Mouse (Mus musculus) testis, adult 2 months (tissue): Measurements from ENCODE around the gene Aagab. TPM values are rescaled to one million over a fixed set of nuclear protein-coding genes. Genes with fewer than 3 reads are reported as not detected.

ENCODE experiments used
- H3K27ac ChIP-seq: fragments of 200-500 bp; 2 replicates; pipeline ENCODE4 v1.5.1; 2012; ENCODE audit warnings: low read depth, low read length; ENCODE audit not compliant: control insufficient read depth, insufficient read depth
- H3K27me3 ChIP-seq: fragments of 200-500 bp; 2 replicates; pipeline ENCODE4 v1.6.1; 2012; ENCODE audit warnings: mild to moderate bottlenecking, low read length, moderate library complexity; ENCODE audit not compliant: control insufficient read depth, insufficient read depth
- H3K36me3 ChIP-seq: fragments of 200-500 bp; 2 replicates; pipeline ENCODE4 v1.6.1; 2012; ENCODE audit warnings: mild to moderate bottlenecking, low read length; ENCODE audit not compliant: control insufficient read depth, insufficient read depth
- H3K4me1 ChIP-seq: fragments of 200-500 bp; 2 replicates; pipeline ENCODE4 v1.6.1; 2012; ENCODE audit warnings: low read length; ENCODE audit not compliant: control insufficient read depth, insufficient read depth
- H3K4me3 ChIP-seq: fragments of 200-500 bp; 2 replicates; pipeline ENCODE4 v1.5.1; 2012; ENCODE audit warnings: low read depth, mild to moderate bottlenecking, low read length, moderate library complexity, mixed read lengths; ENCODE audit not compliant: control insufficient read depth
- CTCF ChIP-seq: fragments of 200-500 bp; IDR thresholded peaks from 2 replicates; pipeline ENCODE4 v1.5.1; 2012; ENCODE audit warnings: low read depth, mild to moderate bottlenecking, inconsistent platforms, low read length, moderate library complexity; ENCODE audit not compliant: control insufficient read depth, insufficient read depth, insufficient replicate concordance
- POLR2A ChIP-seq: fragments of 200-500 bp; IDR thresholded peaks from 2 replicates; pipeline ENCODE4 v1.6.1; 2012; ENCODE audit warnings: low read depth, mild to moderate bottlenecking, inconsistent platforms, low read length, moderate library complexity; ENCODE audit not compliant: control insufficient read depth
- polyA plus RNA-seq: library from polyadenylated mRNA; depleted of rRNA; stranded (reverse); fragments of >200 nt; gene quantifications from 2 replicates; pipeline ENCODE4 v1.2.3, GENCODE M21; 2012

Aagab gene
- polyA plus RNA-seq, 1 experiment, result 12.2 TPM

DNA sequence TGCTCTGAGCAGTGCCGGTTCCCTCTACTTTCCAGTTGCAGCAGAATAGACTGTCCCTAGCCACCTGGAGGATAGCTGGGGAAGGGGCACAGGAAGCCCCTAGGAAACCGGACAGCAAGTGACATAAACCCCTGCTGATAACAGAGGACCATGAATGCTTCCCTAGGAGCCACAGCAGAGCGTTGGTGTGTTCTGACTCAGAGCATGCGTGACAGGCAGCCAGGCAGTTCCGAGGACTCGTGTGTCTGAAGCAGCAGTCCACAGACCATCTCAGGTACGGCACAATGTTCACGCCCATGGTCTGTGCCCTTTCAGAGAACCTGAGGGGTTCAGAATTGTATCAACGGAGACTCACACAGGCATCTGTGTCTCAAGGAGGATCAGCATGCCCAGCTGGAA is 46.1 kb downstream of the Aagab start:
- no peak for TF ChIP-seq POLR2A
- no peak for TF ChIP-seq CTCF
- Histone ChIP-seq H3K27ac (no peak overlapping the region), H3K4me3 (no peak overlapping the region), H3K27me3 (no peaks in the 10 kb centered on the region), H3K4me1 (no peaks in the 10 kb centered on the region), H3K36me3 (no peaks in the 10 kb centered on the region)

- no peaks in the 10 kb centered on the region for H3K4me1 ChIP-seq
- no peak overlapping the region for H3K27ac ChIP-seq
- no peaks in the 10 kb centered on the region for H3K36me3 ChIP-seq
- H3K27me3 ChIP-seq, result no peaks in the 10 kb centered on the region
- no peak overlapping the region for H3K4me3 ChIP-seq
- TF ChIP-seq POLR2A, result no peak
- TF ChIP-seq CTCF, result peak; percentile 17; the same call in 1 of the 2 replicates
Measured at GRCm38 (mm10) chr9:63649841-63650545, 47.5 kb downstream of the Aagab start.

- no peaks in the 10 kb centered on the region for H3K36me3 ChIP-seq
- no peak for TF ChIP-seq CTCF
- no peak for TF ChIP-seq POLR2A
- no peak overlapping the region for H3K27ac ChIP-seq
Measured at GRCm38 (mm10) chr9:63650905-63651304, 48.4 kb downstream of the Aagab start.

GRCm38 (mm10) chr9:63651594-63651993 is 49.1 kb downstream of the Aagab start:
- Histone ChIP-seq H3K36me3 (no peaks in the 10 kb centered on the region), H3K4me1 (no peaks in the 10 kb centered on the region; the same call in 1 of the 2 replicates), H3K27ac (no peak overlapping the region), H3K27me3 (no peaks in the 10 kb centered on the region), H3K4me3 (no peak overlapping the region)
- no peak for TF ChIP-seq POLR2A
- TF ChIP-seq CTCF, result no peak

More at GRCm38 (mm10) chr9:63650905-63651304, 48.4 kb downstream of the Aagab start:
- no peak overlapping the region for H3K4me3 ChIP-seq
- H3K27me3 ChIP-seq, result no peaks in the 10 kb centered on the region
- no peaks in the 10 kb centered on the region; the same call in 1 of the 2 replicates for H3K4me1 ChIP-seq

- no peak for TF ChIP-seq CTCF
- TF ChIP-seq POLR2A, result no peak
- no peaks in the 10 kb centered on the region for H3K36me3 ChIP-seq
- H3K4me1 ChIP-seq, result peaks cover 6% of the 10 kb centered on the region
- peak overlapping the region; percentile 35; the same call in 1 of the 2 replicates for H3K27ac ChIP-seq
- H3K4me3 ChIP-seq, result no peak overlapping the region
- H3K27me3 ChIP-seq, result no peaks in the 10 kb centered on the region
Measured at GRCm38 (mm10) chr9:63653666-63654065, 51.2 kb downstream of the Aagab start.

DNA sequence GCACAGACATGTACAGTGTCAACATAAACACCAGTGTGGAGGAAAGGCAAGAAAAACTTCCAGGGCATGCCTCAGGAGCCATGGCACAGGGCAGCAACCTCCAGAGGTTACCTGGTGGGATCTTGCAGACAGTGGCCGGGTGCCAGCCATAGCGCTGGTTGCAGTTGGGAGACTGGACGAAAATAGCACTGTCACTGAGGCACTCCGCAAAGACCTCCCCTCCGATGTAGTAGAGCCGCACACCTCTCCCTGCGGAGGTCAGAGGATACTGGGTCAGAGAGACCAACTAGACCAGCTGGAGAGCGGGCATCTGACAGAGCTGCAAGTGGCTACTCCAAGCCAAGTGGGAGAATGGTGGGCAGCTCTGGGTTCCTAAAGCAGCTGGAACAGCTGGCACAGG is 52.1 kb downstream of the Aagab start:
- Histone ChIP-seq H3K27me3 (no peaks in the 10 kb centered on the region), H3K4me1 (peaks cover 6% of the 10 kb centered on the region), H3K4me3 (no peak overlapping the region), H3K36me3 (no peaks in the 10 kb centered on the region), H3K27ac (no peak overlapping the region)
- TF ChIP-seq POLR2A, result no peak
- no peak for TF ChIP-seq CTCF

DNA sequence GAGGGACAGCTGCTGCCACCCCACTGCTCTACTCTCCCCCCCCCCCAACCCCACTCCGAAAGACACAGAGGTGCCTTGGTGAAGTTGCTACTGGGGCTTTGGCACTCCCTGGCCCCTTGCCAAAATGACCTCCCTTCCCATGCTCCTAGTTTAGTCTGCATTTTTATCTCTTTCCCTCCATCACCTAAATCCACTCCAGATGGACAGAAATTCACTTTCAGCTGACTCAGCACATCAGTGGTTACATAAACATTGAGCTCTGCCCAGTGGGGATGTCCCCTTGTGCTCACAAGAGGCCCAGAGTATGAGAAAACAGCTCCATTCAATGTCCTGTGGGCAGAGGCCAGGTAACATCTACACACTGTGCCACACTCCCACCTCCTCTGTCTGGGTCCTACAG is 52.6 kb downstream of the Aagab start:
- H3K4me3 ChIP-seq, result no peak overlapping the region
- peaks cover 6% of the 10 kb centered on the region for H3K4me1 ChIP-seq
- no peaks in the 10 kb centered on the region for H3K27me3 ChIP-seq
- no peak for TF ChIP-seq POLR2A
- TF ChIP-seq CTCF, result no peak
- no peak overlapping the region for H3K27ac ChIP-seq
- no peaks in the 10 kb centered on the region for H3K36me3 ChIP-seq
